ENCODE assay signal across 8 mouse cellular contexts in genomic region chr4:137164933-137165332, GRCm38 (mm10).
DNase-seq lines count a peak whose midpoint lies in the region; ATAC-seq and TF ChIP-seq lines count a peak whose summit lies in the region.

No protein-coding gene starts in this region.

- 30% methylated on average over 9 of the region's 9 CpGs for WGBS in limb, embryonic 11.5 days
- 42% methylated on average over 9 of the region's 9 CpGs for WGBS in neural tube, embryonic 13.5 days

- intact Hi-C loops in left cerebral cortex, adult 2 months (cut with DNase I) = loop anchor here (2.0 to 5.0 kb wide), 3 partner anchors 78 to 144 kb away; no protein-coding TSS in a partner anchor
- intact Hi-C loops in left cerebral cortex, postnatal 10 days (cut with DNase I) = loop anchor here (5.0 kb wide), 2 partner anchors 112 to 142 kb away; partner anchors contain the start of gene Wnt4

- H3K9me3 ChIP-seq in limb, embryonic 11.5 days (ENCODE audit: control insufficient read depth, low read length) = no peaks in the 10 kb centered on the region
- H3K9me3 ChIP-seq in neural tube, embryonic 13.5 days = no peaks in the 10 kb centered on the region

- peak overlapping the region; percentile 45 for H3K4me3 ChIP-seq in left cerebral cortex, adult 2 months
- H3K4me3 ChIP-seq in limb, embryonic 11.5 days (ENCODE audit: low read depth, low read length) = no peak overlapping the region
- peak overlapping the region; percentile 22 for H3K4me3 ChIP-seq in neural tube, embryonic 13.5 days

- no peak overlapping the region for H3K9ac ChIP-seq in limb, embryonic 11.5 days (ENCODE audit: low read length)
- H3K9ac ChIP-seq in neural tube, embryonic 13.5 days = peak overlapping the region; percentile 45; the same call in 1 of the 2 replicates

- H3K4me2 ChIP-seq in limb, embryonic 11.5 days (ENCODE audit: low read depth, severe bottlenecking) = peak overlapping the region; percentile 14; the same call in 1 of the 2 replicates
- peak overlapping the region; percentile 48 for H3K4me2 ChIP-seq in neural tube, embryonic 13.5 days

- no peak for DNase-seq in left cerebral cortex, adult 2 months (ENCODE audit: extremely low spot score in 1 of 2, low spot score in 2 of 2)
- no peak for DNase-seq in left cerebral cortex, postnatal 10 days (ENCODE audit: extremely low spot score in 1 of 2, low spot score in 2 of 2)
- DNase-seq in gonadal fat pad, adult 2 months (ENCODE audit: low read depth) = peak; percentile 40
- DNase-seq in limb, embryonic 11.5 days (ENCODE audit: low spot score) = no peak
- DNase-seq in adrenal gland, postnatal 10 days = no peak
- DNase-seq in frontal cortex, adult 2 months (ENCODE audit: extremely low spot score in 1 of 2, low spot score in 1 of 2) = no peak
- DNase-seq in testis, postnatal 10 days (ENCODE audit: low spot score) = no peak

- peak overlapping the region; percentile 58; the same call in 1 of the 2 replicates for H3K27ac ChIP-seq in left cerebral cortex, adult 2 months
- no peak overlapping the region for H3K27ac ChIP-seq in limb, embryonic 11.5 days (replicated peaks; ENCODE audit: low read depth, low read length)
- H3K27ac ChIP-seq in neural tube, embryonic 13.5 days (replicated peaks) = no peak overlapping the region

- H3K4me1 ChIP-seq in limb, embryonic 11.5 days (ENCODE audit: control insufficient read depth, insufficient read depth, low read length) = no peaks in the 10 kb centered on the region
- peaks cover 15% of the 10 kb centered on the region for H3K4me1 ChIP-seq in neural tube, embryonic 13.5 days (replicated peaks)

- H3K36me3 ChIP-seq in limb, embryonic 11.5 days (ENCODE audit: control insufficient read depth, insufficient read depth, low read length) = no peaks in the 10 kb centered on the region
- no peaks in the 10 kb centered on the region for H3K36me3 ChIP-seq in neural tube, embryonic 13.5 days

- no peak for TF ChIP-seq CTCF in left cerebral cortex, adult 2 months (IDR thresholded peaks at IDR 0.05)

- ATAC-seq in limb, embryonic 11.5 days (ENCODE audit: insufficient number of reproducible peaks, low FRiP score, low TSS enrichment, low read depth) = no peak
- ATAC-seq in neural tube, embryonic 13.5 days (ENCODE audit: low read depth) = peak; percentile 61; the same call in 1 of the 2 replicates

- H3K27me3 ChIP-seq in limb, embryonic 11.5 days (ENCODE audit: control insufficient read depth, insufficient read depth, low read length) = peaks cover 9% of the 10 kb centered on the region
- H3K27me3 ChIP-seq in neural tube, embryonic 13.5 days = peaks cover 10% of the 10 kb centered on the region
